Mouse (Mus musculus): ENCODE results near the gene Cabp1. TPM values are rescaled to one million over a fixed set of nuclear protein-coding genes. Genes with fewer than 3 reads are reported as not detected.

The Cabp1 gene
- polyA plus RNA-seq, 1 experiment from 2014 or later = 0.18 TPM

- peak; percentile 94 for ATAC-seq (ENCODE audit: insufficient read depth)
- Histone ChIP-seq H3K4me3 (replicated peaks) (peak within 1 kb of the TSS; percentile 85), H3K9me3 (replicated peaks) (no peaks in the 10 kb centered on the region), H3K4me1 (replicated peaks) (peaks cover 24% of the 10 kb centered on the region), H3K27ac (replicated peaks) (0 out of 2 replicates have a peak within 1 kb of the TSS, but pooled peaks have one; percentile 33), H3K27me3 (peaks cover 22% of the 10 kb centered on the region), H3K4me2 (peak within 1 kb of the TSS; percentile 97), H3K36me3 (replicated peaks) (peaks cover 4% of the 10 kb centered on the region), H3K9ac (peak within 1 kb of the TSS; percentile 77)
- under 1% methylated on average over 76 of the region's 81 CpGs for WGBS (ENCODE audit: insufficient replicate concordance)
Measured at GRCm38 (mm10) chr5:115134234-115135165, 59.7 kb downstream of the Cabp1 start, which contains the start of gene Unc119b. TSS of gene Unc119b (minus strand) at chr5:115134975.

DNA sequence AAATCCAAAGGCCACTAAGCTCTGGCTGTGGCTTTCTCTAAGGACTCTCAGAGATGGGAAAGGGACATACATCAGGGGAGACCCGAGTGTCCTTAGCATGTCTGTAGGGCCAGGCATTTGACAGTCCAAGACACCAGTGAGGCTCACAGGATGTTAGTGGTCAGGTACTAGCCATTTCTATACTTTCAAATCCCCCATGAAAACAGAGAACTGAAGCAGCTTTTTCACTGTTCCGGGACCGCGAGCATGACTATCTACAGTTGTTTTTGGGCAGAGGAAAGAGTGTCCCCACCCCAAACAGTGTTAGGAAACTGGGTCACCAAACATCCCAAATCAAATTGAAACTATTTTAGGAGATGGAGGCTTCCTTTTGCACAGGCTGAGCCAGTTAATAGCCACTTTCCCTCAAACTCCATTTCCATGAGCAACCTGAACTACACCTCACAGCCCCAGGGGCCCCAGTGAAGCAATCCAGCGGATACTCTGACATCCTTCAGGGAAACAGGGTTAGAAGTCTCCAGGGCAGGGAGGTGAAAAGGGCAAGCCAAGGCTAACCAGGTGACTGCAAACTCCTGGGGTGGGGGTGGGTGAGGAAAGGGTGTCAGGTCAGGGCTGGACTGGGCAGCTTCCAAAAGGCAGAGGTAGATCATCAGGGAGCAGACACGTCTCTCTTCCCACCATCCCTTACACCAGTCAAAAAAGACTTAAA, 60.7 kb downstream of the Cabp1 start:
- ATAC-seq (ENCODE audit: insufficient read depth) = no peak
- Histone ChIP-seq H3K27me3 (peaks cover 22% of the 10 kb centered on the region), H3K4me1 (replicated peaks) (peaks cover 24% of the 10 kb centered on the region), H3K9ac (no peak overlapping the region), H3K27ac (replicated peaks) (no peak overlapping the region), H3K36me3 (replicated peaks) (peaks cover 7% of the 10 kb centered on the region), H3K9me3 (replicated peaks) (no peaks in the 10 kb centered on the region), H3K4me2 (peak overlapping the region; percentile 97), H3K4me3 (replicated peaks) (peak overlapping the region; percentile 85)
- 59% methylated on average over 6 of the region's 6 CpGs for WGBS (ENCODE audit: insufficient replicate concordance)

- WGBS (ENCODE audit: insufficient replicate concordance) = 82% methylated on average over 8 of the region's 8 CpGs
- no peak overlapping the region for H3K9ac ChIP-seq
- H3K4me1 ChIP-seq (replicated peaks) = peaks cover 24% of the 10 kb centered on the region
- no peak overlapping the region for H3K4me3 ChIP-seq (replicated peaks)
- H3K36me3 ChIP-seq (replicated peaks) = peaks cover 7% of the 10 kb centered on the region
- peaks cover 17% of the 10 kb centered on the region for H3K27me3 ChIP-seq
- no peak overlapping the region for H3K27ac ChIP-seq (replicated peaks)
- H3K9me3 ChIP-seq (replicated peaks) = no peaks in the 10 kb centered on the region
- no peak overlapping the region for H3K4me2 ChIP-seq
- ATAC-seq (ENCODE audit: insufficient read depth) = no peak
Measured at GRCm38 (mm10) chr5:115132465-115132864, 61.7 kb downstream of the Cabp1 start.

DNA sequence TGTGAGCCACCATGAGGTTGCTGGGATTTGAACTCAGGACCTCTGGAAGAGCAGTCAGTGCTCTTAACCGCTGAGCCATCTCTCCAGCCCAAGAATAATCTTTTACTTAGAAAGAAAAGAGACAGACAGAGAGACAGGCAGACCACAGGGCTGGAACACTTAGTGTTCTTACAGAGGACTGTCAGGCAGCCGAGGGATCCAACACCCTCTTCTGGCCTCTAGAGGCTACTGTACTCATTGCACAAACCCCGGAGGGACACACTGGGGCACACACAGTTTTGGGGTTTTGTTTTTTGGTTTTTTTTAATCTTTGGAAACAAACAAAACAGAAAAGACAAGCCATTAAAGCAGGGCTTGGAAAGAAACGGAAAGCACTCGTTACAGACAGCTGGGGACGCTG, 64.9 kb downstream of the Cabp1 start:
- Histone ChIP-seq H3K9me3 (replicated peaks) (no peaks in the 10 kb centered on the region), H3K9ac (no peak overlapping the region), H3K27me3 (no peaks in the 10 kb centered on the region), H3K4me3 (replicated peaks) (no peak overlapping the region), H3K36me3 (replicated peaks) (peaks cover 20% of the 10 kb centered on the region), H3K27ac (replicated peaks) (no peak overlapping the region), H3K4me1 (replicated peaks) (peaks cover 18% of the 10 kb centered on the region), H3K4me2 (no peak overlapping the region)
- ATAC-seq (ENCODE audit: insufficient read depth) = no peak
- WGBS (ENCODE audit: insufficient replicate concordance) = 80% methylated on average over 6 of the region's 6 CpGs

- Histone ChIP-seq H3K9ac (no peak overlapping the region), H3K4me1 (replicated peaks) (0 out of 2 replicates have a peak, but pooled peaks cover 1% of the 10 kb centered on the region), H3K27ac (replicated peaks) (no peak overlapping the region), H3K9me3 (replicated peaks) (no peaks in the 10 kb centered on the region), H3K27me3 (no peaks in the 10 kb centered on the region), H3K4me3 (replicated peaks) (no peak overlapping the region), H3K36me3 (replicated peaks) (peaks cover 20% of the 10 kb centered on the region), H3K4me2 (no peak overlapping the region)
- ATAC-seq (ENCODE audit: insufficient read depth) = no peak
- 86% methylated on average over 22 of the region's 22 CpGs for WGBS (ENCODE audit: insufficient replicate concordance)
Measured at GRCm38 (mm10) chr5:115127421-115128179, 66.6 kb downstream of the Cabp1 start.

DNA sequence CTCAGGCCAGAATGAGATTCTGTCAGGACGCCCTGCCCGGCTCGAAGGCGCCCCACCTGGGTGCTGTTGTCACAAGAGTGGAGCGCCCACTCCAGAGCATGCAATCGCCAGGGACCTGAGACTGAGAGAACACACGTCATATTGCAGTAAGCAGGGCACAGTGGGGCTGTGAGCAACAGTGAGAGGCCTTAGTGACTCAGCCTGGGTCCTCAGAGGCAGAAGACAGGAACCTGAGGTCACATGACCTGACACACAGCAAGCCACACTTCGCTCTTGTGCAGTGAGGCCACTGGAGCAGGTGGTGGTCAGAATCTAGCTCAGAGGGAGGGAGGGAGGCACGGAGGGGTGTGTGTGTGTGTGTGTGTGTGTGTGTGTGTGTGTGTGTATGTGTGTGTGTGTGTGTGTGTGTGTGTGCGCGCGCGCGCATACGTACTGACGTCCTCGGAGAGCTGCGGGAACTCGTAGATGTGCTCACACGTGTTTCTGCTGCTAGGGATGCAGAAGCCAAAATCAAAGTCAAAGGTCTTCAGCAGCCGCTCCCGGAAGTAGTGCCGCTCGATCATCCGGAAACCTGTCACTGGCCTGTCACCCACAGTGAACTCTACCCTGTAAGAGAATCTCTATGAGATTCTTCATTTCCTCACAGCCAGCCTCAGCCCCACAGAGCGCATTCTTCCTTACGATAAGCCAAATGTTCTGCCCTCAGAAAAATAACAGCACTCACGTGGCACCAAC, 67.4 kb downstream of the Cabp1 start:
- ATAC-seq (ENCODE audit: insufficient read depth) = no peak
- Histone ChIP-seq H3K4me1 (replicated peaks) (peaks cover 4% of the 10 kb centered on the region), H3K36me3 (replicated peaks) (peaks cover 20% of the 10 kb centered on the region), H3K9ac (no peak overlapping the region), H3K27ac (replicated peaks) (no peak overlapping the region), H3K4me2 (no peak overlapping the region), H3K9me3 (replicated peaks) (no peaks in the 10 kb centered on the region), H3K4me3 (replicated peaks) (no peak overlapping the region), H3K27me3 (no peaks in the 10 kb centered on the region)
- 79% methylated on average over 28 of the region's 28 CpGs for WGBS (ENCODE audit: insufficient replicate concordance)

DNA sequence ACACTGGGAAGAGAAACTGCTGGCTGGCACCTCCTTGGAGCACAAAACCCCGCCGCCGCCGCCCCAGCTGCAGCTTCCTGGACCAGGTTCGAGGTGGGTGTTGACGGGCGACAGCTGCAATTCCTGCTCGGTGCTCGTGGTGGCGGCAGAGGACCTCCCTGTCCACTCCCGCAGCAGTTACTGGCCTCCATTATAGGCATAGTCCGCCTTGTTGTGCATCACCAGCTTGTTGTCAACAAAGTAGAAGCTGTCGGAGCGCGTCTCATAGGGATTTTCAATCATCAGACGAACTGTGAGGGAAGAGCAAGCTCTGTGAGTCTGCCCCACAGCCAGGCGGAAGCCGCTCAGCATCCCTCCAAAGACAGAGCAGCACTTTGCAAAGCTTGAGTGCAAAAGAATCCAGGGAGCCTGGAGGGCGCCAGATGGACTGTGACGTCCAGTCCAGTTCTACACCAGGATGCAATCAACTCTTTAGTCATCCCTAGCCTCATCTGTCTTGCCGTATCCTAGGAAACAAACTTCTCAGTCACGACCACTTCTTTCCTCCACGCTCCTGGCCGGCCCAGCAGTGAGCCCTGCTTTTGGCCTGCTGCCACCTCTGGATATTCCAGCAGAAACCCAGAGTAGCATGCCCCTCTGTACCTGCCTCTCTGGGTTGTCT, 68.8 kb downstream of the Cabp1 start:
- Histone ChIP-seq H3K4me3 (replicated peaks) (no peak overlapping the region), H3K36me3 (replicated peaks) (peaks cover 20% of the 10 kb centered on the region), H3K4me1 (replicated peaks) (peaks cover 7% of the 10 kb centered on the region), H3K27ac (replicated peaks) (no peak overlapping the region), H3K4me2 (no peak overlapping the region), H3K9me3 (replicated peaks) (no peaks in the 10 kb centered on the region), H3K9ac (no peak overlapping the region), H3K27me3 (no peaks in the 10 kb centered on the region)
- ATAC-seq (ENCODE audit: insufficient read depth) = peak; percentile 37; the same call in 1 of the 2 replicates
- WGBS (ENCODE audit: insufficient replicate concordance) = 35% methylated on average over 24 of the region's 24 CpGs

DNA sequence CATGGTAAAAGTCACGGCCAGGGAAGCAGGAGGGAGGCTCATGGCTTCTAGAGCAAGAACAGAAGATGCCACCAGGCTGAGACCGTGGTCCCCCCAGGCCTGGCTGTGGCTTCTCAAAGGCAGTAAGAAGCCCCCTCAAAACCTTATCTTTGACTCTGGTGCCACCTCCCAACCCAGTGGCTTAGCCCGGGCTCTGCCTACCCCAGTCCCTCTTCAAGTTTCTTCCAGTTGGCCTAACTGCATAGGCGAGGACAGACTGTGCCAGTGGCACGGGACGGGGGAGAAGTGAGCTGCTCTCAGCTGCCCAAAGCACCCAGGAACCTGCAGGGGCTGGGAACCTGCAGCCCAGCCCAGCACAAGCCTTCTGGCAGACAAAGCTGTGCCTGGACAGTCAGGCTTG, 69.5 kb downstream of the Cabp1 start:
- Histone ChIP-seq H3K27ac (replicated peaks) (no peak overlapping the region), H3K9me3 (replicated peaks) (no peaks in the 10 kb centered on the region), H3K4me2 (no peak overlapping the region), H3K4me3 (replicated peaks) (no peak overlapping the region), H3K27me3 (no peaks in the 10 kb centered on the region), H3K9ac (no peak overlapping the region), H3K36me3 (replicated peaks) (peaks cover 17% of the 10 kb centered on the region), H3K4me1 (replicated peaks) (peaks cover 8% of the 10 kb centered on the region)
- WGBS (ENCODE audit: insufficient replicate concordance) = 79% methylated on average over 6 of the region's 6 CpGs
- ATAC-seq (ENCODE audit: insufficient read depth) = no peak

DNA sequence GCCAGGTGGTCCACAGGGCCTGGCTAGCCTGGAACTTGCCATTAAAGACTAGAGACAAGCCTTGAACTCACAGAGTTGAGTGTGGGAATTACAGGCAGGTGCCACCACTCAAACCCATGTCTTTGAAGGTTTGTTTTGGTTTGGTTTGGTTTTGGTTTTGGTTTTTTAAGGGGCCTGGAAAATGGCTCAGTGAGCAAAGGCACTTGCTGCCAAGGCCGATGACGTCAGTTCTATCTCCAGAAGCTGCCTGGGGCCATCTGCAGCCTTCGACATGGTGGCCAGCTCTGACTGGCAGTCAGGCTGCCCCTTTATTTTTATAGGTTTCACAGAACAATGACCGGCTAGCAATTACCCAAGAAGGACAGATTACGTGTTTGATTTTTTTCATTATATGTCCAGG, 73.2 kb downstream of the Cabp1 start:
- Histone ChIP-seq H3K9me3 (replicated peaks) (no peaks in the 10 kb centered on the region), H3K27me3 (no peaks in the 10 kb centered on the region), H3K4me3 (replicated peaks) (no peak overlapping the region), H3K9ac (no peak overlapping the region), H3K4me1 (replicated peaks) (peaks cover 31% of the 10 kb centered on the region), H3K27ac (replicated peaks) (no peak overlapping the region), H3K4me2 (no peak overlapping the region), H3K36me3 (replicated peaks) (peaks cover 16% of the 10 kb centered on the region)
- 85% methylated on average over 5 of the region's 5 CpGs for WGBS (ENCODE audit: insufficient replicate concordance)
- no peak for ATAC-seq (ENCODE audit: insufficient read depth)
